Mouse (Mus musculus): ENCODE measurements around the gene Kazn. TPM values are rescaled to one million over a fixed set of nuclear protein-coding genes. Genes with fewer than 3 reads are reported as not detected.

Kazn gene
- polyA plus RNA-seq, 1 experiment from 2014 or later = 16.4 TPM

GRCm38 (mm10) chr4:142222385-142222784 is 16.8 kb downstream of the Kazn start:
- peak; percentile 67 for DNase-seq (ENCODE audit: low spot score)

DNA sequence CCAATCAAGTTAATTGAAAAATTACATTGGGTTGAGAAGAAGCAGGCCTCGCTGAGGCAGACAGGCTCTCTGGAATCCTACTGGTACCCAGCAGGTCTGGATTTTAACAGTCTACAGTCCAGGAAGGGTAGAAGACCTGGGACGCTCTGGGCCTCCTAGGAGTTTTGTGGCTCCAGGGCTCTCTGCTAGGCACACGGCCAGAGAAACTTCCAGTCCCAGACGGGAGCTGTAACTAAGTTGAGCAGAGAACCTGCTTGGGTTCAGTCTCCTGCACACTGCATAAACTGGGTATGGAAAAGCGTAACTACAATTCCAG is 17.5 kb downstream of the Kazn start:
- no peaks in the 10 kb centered on the region for H3K9me3 ChIP-seq (replicated peaks; ENCODE audit: low read length)
- ATAC-seq (replicated peaks; ENCODE audit: low FRiP score, low read depth) (no peak), DNase-seq (ENCODE audit: low spot score) (no peak)
- 19% methylated on average over 5 of the region's 5 CpGs for WGBS
- peak overlapping the region; percentile 85 for H3K27ac ChIP-seq
- peaks cover 56% of the 10 kb centered on the region for H3K4me1 ChIP-seq (replicated peaks; ENCODE audit: insufficient read depth, low read length)
- H3K4me3 ChIP-seq (replicated peaks; ENCODE audit: low read depth, low read length) = no peak overlapping the region
- no peak overlapping the region for H3K9ac ChIP-seq (ENCODE audit: low read depth, low read length)
- TF ChIP-seq CTCF (IDR thresholded peaks at IDR 0.05; ENCODE audit: low read depth) = no peak
- no peaks in the 10 kb centered on the region for H3K36me3 ChIP-seq (ENCODE audit: insufficient read depth, low read length)
- H3K4me2 ChIP-seq (ENCODE audit: low read length) = no peak overlapping the region
- H3K27me3 ChIP-seq (ENCODE audit: insufficient read depth, low read length) = no peaks in the 10 kb centered on the region

More at GRCm38 (mm10) chr4:142222385-142222784, 16.8 kb downstream of the Kazn start:
- H3K9me3 ChIP-seq (replicated peaks; ENCODE audit: low read length) = no peaks in the 10 kb centered on the region
- H3K36me3 ChIP-seq (ENCODE audit: insufficient read depth, low read length) = no peaks in the 10 kb centered on the region
- no peak for TF ChIP-seq CTCF (IDR thresholded peaks at IDR 0.05; ENCODE audit: low read depth)
- H3K27ac ChIP-seq = peak overlapping the region; percentile 85
- H3K4me2 ChIP-seq (ENCODE audit: low read length) = no peak overlapping the region
- peaks cover 56% of the 10 kb centered on the region for H3K4me1 ChIP-seq (replicated peaks; ENCODE audit: insufficient read depth, low read length)
- peak; percentile 52 for ATAC-seq (replicated peaks; ENCODE audit: low FRiP score, low read depth)
- H3K4me3 ChIP-seq (replicated peaks; ENCODE audit: low read depth, low read length) = no peak overlapping the region
- no peak overlapping the region for H3K9ac ChIP-seq (ENCODE audit: low read depth, low read length)
- WGBS = 13% methylated on average over 1 of the region's 1 CpGs
- H3K27me3 ChIP-seq (ENCODE audit: insufficient read depth, low read length) = no peaks in the 10 kb centered on the region

DNA sequence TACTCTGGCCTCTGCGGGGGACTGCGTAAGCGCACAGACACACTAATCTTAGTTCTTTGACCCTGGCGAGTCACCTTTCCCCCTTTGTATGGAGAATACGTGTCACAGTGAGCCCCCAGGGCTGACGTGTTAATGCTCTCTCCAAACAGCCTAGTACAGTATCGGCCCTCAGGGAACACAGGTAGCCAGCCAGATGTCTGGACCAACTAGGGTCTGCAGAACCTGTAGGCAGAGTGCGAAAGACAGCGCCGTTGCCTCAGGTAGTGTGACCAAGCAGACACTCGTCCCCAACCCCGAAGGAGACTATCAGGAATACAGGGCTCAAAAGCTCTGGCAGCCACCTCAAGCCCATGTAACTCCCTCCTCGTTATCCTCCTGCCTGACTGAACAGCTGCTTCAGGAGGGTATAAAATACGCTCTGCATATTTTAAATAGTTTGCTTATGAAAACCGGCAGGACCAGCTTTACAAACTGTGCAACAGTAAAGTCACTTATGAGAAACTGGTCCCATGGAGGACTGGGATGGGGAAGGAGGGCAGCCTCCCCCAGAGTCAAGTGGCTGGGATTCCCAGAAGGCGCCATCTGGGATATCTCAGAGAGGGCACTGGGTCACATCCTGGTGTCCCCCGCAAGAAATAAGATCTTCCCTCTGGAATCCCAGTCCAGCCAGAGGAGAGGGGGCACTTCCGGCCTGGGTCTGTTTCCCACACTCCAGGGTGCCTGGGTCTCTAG is 18.0 kb downstream of the Kazn start:
- Histone ChIP-seq H3K4me2 (ENCODE audit: low read length) (no peak overlapping the region), H3K27ac (peak overlapping the region; percentile 85), H3K9me3 (replicated peaks; ENCODE audit: low read length) (no peaks in the 10 kb centered on the region), H3K4me1 (replicated peaks; ENCODE audit: insufficient read depth, low read length) (peaks cover 56% of the 10 kb centered on the region), H3K9ac (ENCODE audit: low read depth, low read length) (no peak overlapping the region), H3K27me3 (ENCODE audit: insufficient read depth, low read length) (no peaks in the 10 kb centered on the region), H3K36me3 (ENCODE audit: insufficient read depth, low read length) (no peaks in the 10 kb centered on the region), H3K4me3 (replicated peaks; ENCODE audit: low read depth, low read length) (no peak overlapping the region)
- TF ChIP-seq CTCF (IDR thresholded peaks at IDR 0.05; ENCODE audit: low read depth) = no peak
- DNase-seq (ENCODE audit: low spot score) = peak; percentile 94
- 28% methylated on average over 18 of the region's 18 CpGs for WGBS
- peak; percentile 80 for ATAC-seq (replicated peaks; ENCODE audit: low FRiP score, low read depth)

DNA sequence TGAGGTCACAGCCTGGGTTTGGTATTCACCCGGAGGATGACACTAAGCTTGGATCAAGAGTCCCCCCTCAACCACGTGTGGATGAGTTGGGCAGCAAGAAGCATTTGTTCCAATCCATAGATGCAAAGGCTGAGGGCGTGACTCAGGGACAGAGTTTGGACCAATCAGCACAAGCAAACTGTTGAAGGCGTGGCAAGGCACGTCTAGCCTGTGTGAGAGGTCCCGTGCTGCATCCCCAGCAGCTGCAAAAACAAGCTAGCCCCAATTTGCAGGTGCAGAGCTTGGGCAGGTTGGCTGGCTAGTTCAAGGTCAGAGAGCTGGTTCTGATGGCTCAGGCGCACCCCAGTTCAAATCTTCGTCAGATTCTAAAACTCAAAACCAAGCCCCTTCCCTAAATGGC is 20.2 kb downstream of the Kazn start:
- no peak overlapping the region for H3K9ac ChIP-seq (ENCODE audit: low read depth, low read length)
- no peaks in the 10 kb centered on the region for H3K27me3 ChIP-seq (ENCODE audit: insufficient read depth, low read length)
- DNase-seq (ENCODE audit: low spot score) (no peak), ATAC-seq (replicated peaks; ENCODE audit: low FRiP score, low read depth) (no peak)
- no peak overlapping the region for H3K4me3 ChIP-seq (replicated peaks; ENCODE audit: low read depth, low read length)
- H3K36me3 ChIP-seq (ENCODE audit: insufficient read depth, low read length) = no peaks in the 10 kb centered on the region
- H3K4me2 ChIP-seq (ENCODE audit: low read length) = no peak overlapping the region
- 60% methylated on average over 8 of the region's 8 CpGs for WGBS
- peaks cover 56% of the 10 kb centered on the region for H3K4me1 ChIP-seq (replicated peaks; ENCODE audit: insufficient read depth, low read length)
- no peak for TF ChIP-seq CTCF (IDR thresholded peaks at IDR 0.05; ENCODE audit: low read depth)
- no peaks in the 10 kb centered on the region for H3K9me3 ChIP-seq (replicated peaks; ENCODE audit: low read length)
- H3K27ac ChIP-seq = no peak overlapping the region

DNA sequence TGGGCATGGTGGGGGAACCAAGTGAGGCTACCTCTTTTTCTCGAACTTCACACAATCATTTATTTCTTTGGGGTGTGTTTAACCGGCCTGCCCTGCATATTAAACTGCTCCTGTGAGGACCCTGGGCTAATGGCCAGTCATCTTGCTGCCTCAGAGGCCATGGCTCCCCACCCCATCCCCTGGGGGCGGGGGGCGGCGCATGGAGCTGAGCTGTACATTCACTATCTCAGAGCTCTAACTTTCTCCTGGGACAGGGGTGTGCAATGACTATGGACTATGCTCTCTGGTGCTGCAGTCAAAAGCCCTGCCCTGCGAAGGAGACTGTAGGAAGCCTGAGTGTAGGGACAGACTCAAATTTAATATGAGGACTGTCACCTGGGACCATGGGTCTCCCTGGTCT is 22.2 kb downstream of the Kazn start:
- Histone ChIP-seq H3K9me3 (replicated peaks; ENCODE audit: low read length) (no peaks in the 10 kb centered on the region), H3K9ac (ENCODE audit: low read depth, low read length) (no peak overlapping the region), H3K36me3 (ENCODE audit: insufficient read depth, low read length) (no peaks in the 10 kb centered on the region), H3K27ac (no peak overlapping the region), H3K4me2 (ENCODE audit: low read length) (no peak overlapping the region), H3K4me1 (replicated peaks; ENCODE audit: insufficient read depth, low read length) (peaks cover 38% of the 10 kb centered on the region), H3K27me3 (ENCODE audit: insufficient read depth, low read length) (no peaks in the 10 kb centered on the region), H3K4me3 (replicated peaks; ENCODE audit: low read depth, low read length) (no peak overlapping the region)
- DNase-seq (ENCODE audit: low spot score) (no peak), ATAC-seq (replicated peaks; ENCODE audit: low FRiP score, low read depth) (no peak)
- no peak for TF ChIP-seq CTCF (IDR thresholded peaks at IDR 0.05; ENCODE audit: low read depth)
- 66% methylated on average over 6 of the region's 6 CpGs for WGBS

- Histone ChIP-seq H3K4me3 (replicated peaks; ENCODE audit: low read depth, low read length) (no peak overlapping the region), H3K9ac (ENCODE audit: low read depth, low read length) (no peak overlapping the region), H3K36me3 (ENCODE audit: insufficient read depth, low read length) (no peaks in the 10 kb centered on the region), H3K9me3 (replicated peaks; ENCODE audit: low read length) (no peaks in the 10 kb centered on the region), H3K27me3 (ENCODE audit: insufficient read depth, low read length) (no peaks in the 10 kb centered on the region), H3K4me2 (ENCODE audit: low read length) (no peak overlapping the region), H3K27ac (no peak overlapping the region), H3K4me1 (replicated peaks; ENCODE audit: insufficient read depth, low read length) (peaks cover 25% of the 10 kb centered on the region)
- ATAC-seq (replicated peaks; ENCODE audit: low FRiP score, low read depth) (no peak; the same call in 1 of the 2 replicates), DNase-seq (ENCODE audit: low spot score) (no peak)
- WGBS = 38% methylated on average over 7 of the region's 7 CpGs
- TF ChIP-seq CTCF (IDR thresholded peaks at IDR 0.05; ENCODE audit: low read depth) = no peak
These were observed 23.4 kb downstream of the Kazn start for GRCm38 (mm10) chr4:142215760-142216159.

- no peak for DNase-seq (ENCODE audit: low spot score)
- no peak for TF ChIP-seq CTCF (IDR thresholded peaks at IDR 0.05; ENCODE audit: low read depth)
These were observed 24.7 kb downstream of the Kazn start for GRCm38 (mm10) chr4:142214532-142214931.

More at GRCm38 (mm10) chr4:142214532-142214931, 24.7 kb downstream of the Kazn start:
- H3K9me3 ChIP-seq (replicated peaks; ENCODE audit: low read length) = no peaks in the 10 kb centered on the region
- no peak overlapping the region for H3K9ac ChIP-seq (ENCODE audit: low read depth, low read length)
- H3K36me3 ChIP-seq (ENCODE audit: insufficient read depth, low read length) = no peaks in the 10 kb centered on the region
- ATAC-seq (replicated peaks; ENCODE audit: low FRiP score, low read depth) = no peak
- H3K27me3 ChIP-seq (ENCODE audit: insufficient read depth, low read length) = no peaks in the 10 kb centered on the region
- 53% methylated on average over 6 of the region's 6 CpGs for WGBS
- peaks cover 20% of the 10 kb centered on the region for H3K4me1 ChIP-seq (replicated peaks; ENCODE audit: insufficient read depth, low read length)
- H3K27ac ChIP-seq = 0 out of 2 replicates have a peak overlapping the region, but pooled peaks have one; percentile 13
- no peak overlapping the region for H3K4me3 ChIP-seq (replicated peaks; ENCODE audit: low read depth, low read length)
- no peak overlapping the region for H3K4me2 ChIP-seq (ENCODE audit: low read length)

Data from kidney, postnatal 0 days (tissue).